Mouse (Mus musculus): ENCODE results near the gene Dnajc28. TPM values are rescaled to one million over a fixed set of nuclear protein-coding genes. Genes with fewer than 3 reads are reported as not detected.

Gene Dnajc28
- total RNA-seq (2023), result 0.98 TPM

DNA sequence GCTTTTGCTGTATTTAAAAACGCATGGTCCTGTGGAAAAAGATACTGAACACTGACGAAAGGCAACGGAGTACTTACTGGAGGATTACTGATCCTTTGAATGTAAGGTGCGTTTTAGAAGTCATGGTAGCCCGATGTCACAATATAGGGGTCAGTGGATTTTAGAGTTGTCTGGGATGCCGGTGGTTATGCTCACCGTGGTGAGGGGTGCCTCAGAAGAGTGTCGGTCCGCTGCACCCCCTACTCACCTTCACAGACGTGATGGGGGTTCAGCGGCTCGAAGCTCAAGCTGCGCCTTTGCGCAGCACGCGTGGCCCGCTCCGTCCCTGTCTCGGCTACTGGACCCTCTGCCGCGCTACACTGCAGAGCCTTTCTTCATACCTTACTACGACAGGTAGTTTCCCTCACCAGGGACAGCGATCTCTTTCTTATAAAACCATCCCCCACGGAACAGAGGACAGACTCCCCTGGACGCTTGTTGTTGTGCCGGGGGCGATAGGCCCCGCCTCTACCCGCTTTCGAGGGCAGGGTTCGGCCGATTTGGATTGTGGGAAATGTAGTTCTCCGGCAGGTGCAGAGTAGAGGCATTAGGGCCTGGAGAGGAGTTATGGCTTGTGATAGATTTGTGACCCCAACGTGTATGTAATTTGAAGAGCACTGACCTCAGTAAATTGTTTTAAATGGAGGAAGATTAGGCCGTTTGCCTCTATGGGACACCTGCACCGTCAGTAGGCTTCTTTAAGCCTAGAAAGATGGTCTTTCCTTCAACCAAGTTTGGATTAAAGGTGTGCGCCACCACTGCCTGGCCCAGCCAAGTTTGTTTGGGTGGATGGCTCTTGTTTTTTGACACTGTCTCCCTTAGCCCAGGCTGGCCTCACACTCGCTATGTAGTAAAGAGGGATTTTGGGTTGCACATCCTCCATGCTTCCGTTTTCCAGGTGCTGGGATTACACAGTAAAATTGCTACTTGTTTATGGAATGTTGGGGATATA lies at the start of gene Dnajc28:
Gene Dnajc28, minus strand, starts transcription at position 516 of the 991 bp plus-strand sequence.

DNA sequence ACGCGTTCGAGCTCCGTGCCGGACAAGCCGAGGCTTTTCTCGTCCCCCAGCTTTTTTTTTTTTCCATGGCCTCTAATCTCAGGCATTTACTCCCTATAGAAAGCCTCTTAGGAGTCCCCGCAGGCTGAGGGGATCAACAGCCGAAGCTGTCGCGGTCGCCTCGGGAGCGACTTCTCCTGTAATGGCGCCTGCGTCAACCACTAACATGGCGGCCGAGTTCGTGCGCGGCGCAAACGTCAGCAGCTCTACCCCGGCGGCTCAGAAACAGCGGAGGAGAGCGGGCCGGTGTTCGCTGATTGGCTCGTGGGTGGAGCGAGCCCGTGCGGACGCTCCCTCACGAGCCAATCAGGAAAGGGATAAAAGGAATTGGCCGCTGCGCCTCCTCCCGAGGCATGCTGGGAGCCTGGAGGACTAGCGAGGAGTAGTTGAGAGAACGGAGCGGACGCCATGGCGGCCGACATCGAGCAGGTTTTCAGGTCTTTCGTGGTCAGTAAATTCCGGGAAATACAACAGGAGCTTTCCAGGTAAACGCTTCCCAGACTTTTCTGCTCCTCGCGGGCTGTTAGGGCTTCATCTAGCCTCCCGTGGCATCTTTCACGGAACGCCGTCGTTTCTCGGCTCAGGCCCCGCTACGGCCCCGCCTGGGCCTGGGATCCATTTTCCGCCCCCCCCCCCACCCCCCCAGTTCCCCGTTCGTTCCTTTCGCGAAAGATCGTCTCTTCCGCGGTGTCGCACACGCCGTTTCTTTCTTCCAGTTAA lies 28.8 kb upstream of the Dnajc28 start, which contains the start of gene Son:
Gene Son, plus strand, starts transcription at position 46 of the 759 bp plus-strand sequence.

GRCm38 (mm10) chr16:91646681-91647419 lies 28.0 kb upstream of the Dnajc28 start, which contains the start of gene Gart:
TSS of gene Gart (minus strand) at chr16:91646952.

GRCm38 (mm10) chr16:91597672-91598010 lies 21.2 kb downstream of the Dnajc28 start, which contains the start of gene Tmem50b:
TSS of gene Tmem50b (minus strand) at chr16:91597800.

Other genes starting within 250 kb of the Dnajc28 start
- 59.4 TPM for gene Ifnar2, start 246.2 kb downstream of the Dnajc28 start, total RNA-seq (2023)
- gene Gm21970, start 227.3 kb downstream of the Dnajc28 start, total RNA-seq (2023), result not detected
- 61.6 TPM for gene Il10rb, start 212.9 kb downstream of the Dnajc28 start, total RNA-seq (2023)
- 121 TPM for gene Ifnar1, start 133.8 kb downstream of the Dnajc28 start, total RNA-seq (2023)
- gene Ifngr2, start 72.0 kb downstream of the Dnajc28 start, total RNA-seq (2023), result 107 TPM
- 19.6 TPM for gene Tmem50b, start 21.2 kb downstream of the Dnajc28 start, total RNA-seq (2023)
- gene Gart, start 27.9 kb upstream of the Dnajc28 start, total RNA-seq (2023), result 102 TPM
- 431 TPM for gene Son, start 28.5 kb upstream of the Dnajc28 start, total RNA-seq (2023)
- 82.3 TPM for gene Donson, start 69.7 kb upstream of the Dnajc28 start, total RNA-seq (2023)
- 26.9 TPM for gene Cryzl1, start 109.9 kb upstream of the Dnajc28 start, total RNA-seq (2023)
- 6.3 TPM for gene Itsn1, start 110.3 kb upstream of the Dnajc28 start, total RNA-seq (2023)